Comparison of ENCODE assay signal across 23 mouse cellular contexts in genomic region chr12:72213554-72213953, GRCm38 (mm10). TPM values are rescaled to one million over a fixed set of nuclear protein-coding genes. Genes with fewer than 3 reads are reported as not detected.
DNase-seq lines count a peak whose midpoint lies in the region; ATAC-seq and TF ChIP-seq lines count a peak whose summit lies in the region.
"Had no signal": no experiment of that assay in that cellular context is flagged by ENCODE, and none has a peak within 500 bp of the region (broad histone marks: within the 10 kb centered on the region; RNA-seq: fewer than 3 reads in every experiment).

No protein-coding gene starts in this region.

- 0 out of 2 replicates have a peak, but pooled peaks cover 4% of the 10 kb centered on the region for H3K4me1 ChIP-seq in brown adipose tissue, adult 24 weeks (ENCODE audit: control insufficient read depth, insufficient read depth, insufficient read length, low read length)
- H3K4me1 ChIP-seq in lung, embryonic 16.5 days (replicated peaks; ENCODE audit: control insufficient read depth, insufficient read depth, low read length), result no peaks in the 10 kb centered on the region
- no peaks in the 10 kb centered on the region for H3K4me1 ChIP-seq in hindbrain, embryonic 11.5 days (replicated peaks; ENCODE audit: control insufficient read depth, insufficient read depth, low read length)
- H3K4me1 ChIP-seq in intestine, postnatal 0 days (replicated peaks; ENCODE audit: control insufficient read depth, insufficient read depth, low read length), result no peaks in the 10 kb centered on the region
- H3K4me1 ChIP-seq: embryonic facial prominence, embryonic 15.5 days; intestine, embryonic 15.5 days; limb, embryonic 13.5 days; midbrain, embryonic 12.5 days; stomach, embryonic 15.5 days had no signal

- H3K36me3 ChIP-seq in lung, embryonic 16.5 days (ENCODE audit: control insufficient read depth, insufficient read depth, low read length), result no peaks in the 10 kb centered on the region
- peaks cover 3% of the 10 kb centered on the region for H3K36me3 ChIP-seq in hindbrain, embryonic 11.5 days (ENCODE audit: control insufficient read depth, insufficient read depth, low read length)
- H3K36me3 ChIP-seq in intestine, postnatal 0 days (ENCODE audit: control insufficient read depth, insufficient read depth), result no peaks in the 10 kb centered on the region
- H3K36me3 ChIP-seq: embryonic facial prominence, embryonic 15.5 days; intestine, embryonic 15.5 days; limb, embryonic 13.5 days; stomach, embryonic 15.5 days had no signal

- WGBS in lung, embryonic 16.5 days, result 39% methylated on average over 5 of the region's 5 CpGs
- 66% methylated on average over 5 of the region's 5 CpGs for WGBS in hindbrain, embryonic 11.5 days
- 45% methylated on average over 5 of the region's 5 CpGs for WGBS in intestine, postnatal 0 days

- H3K27ac ChIP-seq in brown adipose tissue, adult 24 weeks (replicated peaks; ENCODE audit: low read depth, low read length), result peak overlapping the region; percentile 87
- 0 out of 2 replicates have a peak overlapping the region, but pooled peaks have one; percentile 32 for H3K27ac ChIP-seq in lung, embryonic 16.5 days (ENCODE audit: low read length)
- H3K27ac ChIP-seq in hindbrain, embryonic 11.5 days (ENCODE audit: low read depth, low read length), result no peak overlapping the region
- H3K27ac ChIP-seq in intestine, postnatal 0 days (ENCODE audit: low read depth, low read length), result no peak overlapping the region
- H3K27ac ChIP-seq: embryonic facial prominence, embryonic 15.5 days; hindbrain, embryonic 10.5 days; intestine, embryonic 15.5 days; limb, embryonic 13.5 days; midbrain, embryonic 12.5 days; stomach, embryonic 15.5 days had no signal

- DNase-seq in kidney, postnatal 10 days, result peak; percentile 9
- DNase-seq in kidney, adult 18-20 months, result no peak
- DNase-seq in heart, adult 9 months (ENCODE audit: low spot score in 2 of 2), result peak; percentile 47 to 70
- DNase-seq in hindbrain, embryonic 11.5 days (ENCODE audit: low spot score), result no peak
- DNase-seq: adrenal gland, postnatal 14 days; cerebellum, adult 9-11 months; kidney, postnatal 36 days; liver, postnatal 0 days; right cerebral cortex, adult 18-20 months; spleen, adult 18-20 months; thymus, postnatal 14 days had no signal

- no peak for TF ChIP-seq CTCF in intestine, postnatal 0 days (IDR thresholded peaks at IDR 0.05; ENCODE audit: low read depth)

- H3K9me3 ChIP-seq in lung, embryonic 16.5 days (ENCODE audit: control insufficient read depth, low read length), result no peaks in the 10 kb centered on the region
- no peaks in the 10 kb centered on the region for H3K9me3 ChIP-seq in hindbrain, embryonic 11.5 days (ENCODE audit: control insufficient read depth, low read length)
- no peaks in the 10 kb centered on the region for H3K9me3 ChIP-seq in intestine, postnatal 0 days (ENCODE audit: control insufficient read depth)
- H3K9me3 ChIP-seq: embryonic facial prominence, embryonic 15.5 days; hindbrain, embryonic 10.5 days; intestine, embryonic 15.5 days; limb, embryonic 13.5 days; midbrain, embryonic 12.5 days; stomach, embryonic 15.5 days had no signal

- H3K9ac ChIP-seq in lung, embryonic 16.5 days (ENCODE audit: low read length), result no peak overlapping the region
- no peak overlapping the region for H3K9ac ChIP-seq in hindbrain, embryonic 11.5 days (ENCODE audit: low read depth, low read length)
- no peak overlapping the region for H3K9ac ChIP-seq in intestine, postnatal 0 days (ENCODE audit: low read depth, low read length)
- H3K9ac ChIP-seq: embryonic facial prominence, embryonic 15.5 days; intestine, embryonic 15.5 days; limb, embryonic 13.5 days; liver, postnatal 0 days; midbrain, embryonic 12.5 days; stomach, embryonic 15.5 days had no signal

- peak overlapping the region; percentile 34; the same call in 1 of the 2 replicates for H3K4me3 ChIP-seq in brown adipose tissue, adult 24 weeks (ENCODE audit: insufficient read depth, low read depth, low read length)
- H3K4me3 ChIP-seq in lung, embryonic 16.5 days (ENCODE audit: low read length), result no peak overlapping the region
- no peak overlapping the region for H3K4me3 ChIP-seq in hindbrain, embryonic 11.5 days (ENCODE audit: low read depth, low read length)
- no peak overlapping the region for H3K4me3 ChIP-seq in intestine, postnatal 0 days (ENCODE audit: low read depth, low read length)
- H3K4me3 ChIP-seq: embryonic facial prominence, embryonic 15.5 days; hindbrain, embryonic 10.5 days; intestine, embryonic 15.5 days; limb, embryonic 13.5 days; midbrain, embryonic 12.5 days; myocyte; stomach, embryonic 15.5 days had no signal

- ATAC-seq in lung, embryonic 16.5 days (ENCODE audit: low read depth), result peak; percentile 60
- no peak for ATAC-seq in megakaryocyte-erythroid progenitor cell, adult 5-6 weeks (replicated peaks; ENCODE audit: low FRiP score, low TSS enrichment, poor library complexity, severe bottlenecking)
- no peak for ATAC-seq in hindbrain, embryonic 11.5 days (ENCODE audit: low FRiP score)
- no peak for ATAC-seq in intestine, postnatal 0 days
- ATAC-seq: intestine, embryonic 15.5 days; liver, postnatal 0 days had no signal

- H3K4me2 ChIP-seq in lung, embryonic 16.5 days (ENCODE audit: low read depth, low read length), result 0 out of 2 replicates have a peak overlapping the region, but pooled peaks have one; percentile 19
- no peak overlapping the region for H3K4me2 ChIP-seq in hindbrain, embryonic 11.5 days (replicated peaks; ENCODE audit: low read depth, low read length)
- H3K4me2 ChIP-seq in intestine, postnatal 0 days (replicated peaks; ENCODE audit: low read depth), result no peak overlapping the region
- H3K4me2 ChIP-seq: embryonic facial prominence, embryonic 15.5 days; intestine, embryonic 15.5 days; limb, embryonic 13.5 days; midbrain, embryonic 12.5 days; stomach, embryonic 15.5 days had no signal

- no peaks in the 10 kb centered on the region for H3K27me3 ChIP-seq in lung, embryonic 16.5 days (ENCODE audit: control insufficient read depth, insufficient read depth, low read depth, low read length)
- H3K27me3 ChIP-seq in hindbrain, embryonic 11.5 days (ENCODE audit: control insufficient read depth, insufficient read depth, low read length), result no peaks in the 10 kb centered on the region
- no peaks in the 10 kb centered on the region for H3K27me3 ChIP-seq in intestine, postnatal 0 days (replicated peaks; ENCODE audit: control insufficient read depth, insufficient read depth, low read length)
- H3K27me3 ChIP-seq: embryonic facial prominence, embryonic 15.5 days; intestine, embryonic 15.5 days; limb, embryonic 13.5 days; midbrain, embryonic 12.5 days; stomach, embryonic 15.5 days had no signal

RNA-seq across cellular contexts. Expression of gene Ccdc175, which starts 28.7 kb away (rescaled TPM):
- polyA plus RNA-seq in brown adipose tissue, adult 24 weeks (2012; ENCODE audit: insufficient read depth, insufficient read length, missing spikeins), result not detected in 2 replicates
- not detected in 2 replicates for polyA plus RNA-seq in lung, embryonic 16.5 days (2015; fragmentation: Nextera tagmentation; extraction: Ambion mirVana)
- total RNA-seq in megakaryocyte-erythroid progenitor cell, adult 5-6 weeks (2014; fragmentation: Nextera tagmentation), result not detected in 2 replicates
- total RNA-seq in megakaryocyte-erythroid progenitor cell, adult 5-6 weeks (2017), result not detected in 2 replicates
- not detected in 2 replicates for polyA plus RNA-seq in hindbrain, embryonic 11.5 days (2014; fragmentation: Nextera tagmentation; extraction: Ambion mirVana)
- polyA plus RNA-seq in intestine, postnatal 0 days (2015; fragmentation: Nextera tagmentation; extraction: Ambion mirVana), result not detected in 2 replicates
- total RNA-seq: adrenal gland, postnatal 14 days; gastrocnemius, adult 18-20 months had no signal
- polyA plus RNA-seq: embryonic facial prominence, embryonic 15.5 days; hindbrain, embryonic 10.5 days; intestine, embryonic 15.5 days; limb, embryonic 13.5 days; liver, postnatal 0 days; midbrain, embryonic 12.5 days; myocyte; stomach, embryonic 15.5 days had no signal

Comparison
In these comparisons a context has a peak if more than half of its experiments do, and no peak if none do; other contexts are left out.
1. DNase-seq: peak in kidney, postnatal 10 days (single experiment) and heart, adult 9 months (2 of 2); none in kidney, adult 18-20 months (single experiment) and hindbrain, embryonic 11.5 days (single experiment).
2. H3K27ac ChIP-seq: peak in brown adipose tissue, adult 24 weeks (single experiment) and lung, embryonic 16.5 days (single experiment); none in hindbrain, embryonic 11.5 days (single experiment) and intestine, postnatal 0 days (single experiment).